Mouse (Mus musculus) testis, postnatal 14 days (tissue): ENCODE data around the gene Hopx.

Experiments
- DNase-seq: peaks from one replicate; pipeline ENCODE4 v3.0.0; 2021; ENCODE audit warnings: low spot score

Hopx gene

GRCm38 (mm10) chr5:77132457-77133135, 17.7 kb upstream of the Hopx start:
- no peak for DNase-seq

- DNase-seq = no peak
Measured at GRCm38 (mm10) chr5:77131879-77132278, 17.0 kb upstream of the Hopx start.

GRCm38 (mm10) chr5:77130310-77131020, 15.5 kb upstream of the Hopx start:
- DNase-seq = no peak

- DNase-seq = no peak
Measured at GRCm38 (mm10) chr5:77129907-77130306, 15.0 kb upstream of the Hopx start.

GRCm38 (mm10) chr5:77128854-77129253, 13.9 kb upstream of the Hopx start:
- no peak for DNase-seq

GRCm38 (mm10) chr5:77126415-77126968, 11.6 kb upstream of the Hopx start:
- DNase-seq = no peak

GRCm38 (mm10) chr5:77124817-77125283, 9.9 kb upstream of the Hopx start:
- DNase-seq = no peak

GRCm38 (mm10) chr5:77124165-77124564, 9.2 kb upstream of the Hopx start:
- no peak for DNase-seq

- DNase-seq = no peak
Measured at GRCm38 (mm10) chr5:77123597-77123996, 8.7 kb upstream of the Hopx start.

- no peak for DNase-seq
Measured at GRCm38 (mm10) chr5:77122254-77123192, 7.6 kb upstream of the Hopx start.

GRCm38 (mm10) chr5:77120701-77121100, 5.8 kb upstream of the Hopx start:
- no peak for DNase-seq

- no peak for DNase-seq
Measured at GRCm38 (mm10) chr5:77119475-77120422, 4.8 kb upstream of the Hopx start.

GRCm38 (mm10) chr5:77115732-77116131, 811 bp upstream of the Hopx start:
- DNase-seq = no peak

- no peak for DNase-seq
Measured at GRCm38 (mm10) chr5:77113773-77114172, 1.1 kb downstream of the Hopx start.

GRCm38 (mm10) chr5:77112066-77112465, 2.9 kb downstream of the Hopx start:
- no peak for DNase-seq

GRCm38 (mm10) chr5:77109814-77110213, 5.1 kb downstream of the Hopx start:
- DNase-seq = no peak

- DNase-seq = no peak
Measured at GRCm38 (mm10) chr5:77108806-77109205, 6.1 kb downstream of the Hopx start.

- DNase-seq = no peak
Measured at GRCm38 (mm10) chr5:77107146-77107822, 7.6 kb downstream of the Hopx start.

GRCm38 (mm10) chr5:77102522-77103365, 12.2 kb downstream of the Hopx start:
- no peak for DNase-seq
